Mouse (Mus musculus): ENCODE measurements around the gene Hsd17b11.
"Not testable (repeated sequence)": the region's sequence is repeated elsewhere in the genome, so short reads cannot be mapped to it uniquely, and the experiment has no call there.

Hsd17b11 gene

DNA sequence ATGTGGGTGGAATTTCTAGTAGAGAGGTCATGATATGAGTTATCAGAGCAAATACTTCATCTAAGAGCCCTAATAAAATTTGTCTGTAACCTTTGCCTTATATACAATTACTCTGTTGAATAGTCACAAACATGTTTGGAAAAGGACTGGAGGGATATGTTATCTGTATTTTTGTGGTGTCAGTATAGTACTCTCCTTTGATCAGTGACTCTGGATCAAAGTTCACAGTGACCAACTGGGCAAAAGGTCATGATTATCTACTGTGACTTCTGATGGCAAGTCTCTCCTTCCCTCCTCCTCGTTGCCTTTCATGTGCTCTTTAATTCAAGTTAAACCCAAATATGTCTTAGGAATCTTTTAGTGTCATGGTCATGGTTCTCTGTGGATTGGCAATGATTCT, 14.1 kb upstream of the Hsd17b11 start:
- DNase-seq (ENCODE audit: low read depth, low spot score): no peak

DNA sequence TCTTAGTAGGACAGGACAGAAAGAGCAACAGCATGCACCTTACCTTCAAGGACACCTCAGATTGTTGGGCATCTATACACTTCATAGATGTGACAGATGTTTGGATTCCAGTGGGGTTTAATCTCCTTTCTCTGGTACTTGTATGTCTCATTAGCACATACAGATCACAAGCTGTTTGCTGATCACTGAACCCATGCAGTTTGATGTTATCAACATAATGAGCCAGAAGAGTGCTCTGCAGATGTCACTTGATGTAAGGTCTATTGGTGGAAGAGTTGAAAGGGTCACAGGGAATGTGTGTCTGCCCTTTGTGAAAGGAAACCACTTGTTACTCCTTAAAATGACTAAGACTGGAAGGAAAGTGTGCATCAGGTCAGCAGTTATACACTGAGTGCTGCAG, 13.3 kb upstream of the Hsd17b11 start:
- DNase-seq (ENCODE audit: low read depth, low spot score): no peak

DNA sequence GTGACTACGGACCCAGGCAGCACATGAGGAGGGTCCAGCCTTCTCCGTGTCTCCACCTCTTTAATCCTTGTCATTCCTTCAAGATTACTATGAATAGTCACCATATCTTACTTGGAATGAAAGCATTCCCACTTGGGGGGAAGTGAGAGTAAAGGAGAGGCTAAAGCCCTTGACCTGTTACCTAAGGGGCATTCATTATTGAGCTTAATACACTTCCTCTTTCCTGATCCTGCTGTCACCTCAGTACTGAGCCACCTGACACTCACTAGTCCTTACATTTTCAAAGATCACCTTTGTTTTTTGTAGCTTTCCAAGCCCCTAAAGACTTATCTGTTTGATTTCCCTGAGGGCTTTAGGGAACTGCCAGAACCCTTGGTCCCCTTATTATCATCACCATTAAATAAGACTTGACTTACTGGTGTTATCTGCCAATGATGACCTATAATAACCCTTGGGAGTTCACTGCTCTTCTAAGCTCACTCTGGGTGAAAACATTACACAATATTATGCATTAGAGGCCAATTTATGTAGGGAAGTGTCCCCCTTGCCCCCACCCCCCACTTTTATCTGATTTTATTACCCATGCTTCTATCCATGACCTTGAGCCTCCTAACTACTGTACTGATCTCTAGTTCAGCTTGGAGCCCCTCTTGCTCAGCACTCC, 10.8 kb upstream of the Hsd17b11 start:
- DNase-seq (ENCODE audit: low read depth, low spot score): no peak

DNA sequence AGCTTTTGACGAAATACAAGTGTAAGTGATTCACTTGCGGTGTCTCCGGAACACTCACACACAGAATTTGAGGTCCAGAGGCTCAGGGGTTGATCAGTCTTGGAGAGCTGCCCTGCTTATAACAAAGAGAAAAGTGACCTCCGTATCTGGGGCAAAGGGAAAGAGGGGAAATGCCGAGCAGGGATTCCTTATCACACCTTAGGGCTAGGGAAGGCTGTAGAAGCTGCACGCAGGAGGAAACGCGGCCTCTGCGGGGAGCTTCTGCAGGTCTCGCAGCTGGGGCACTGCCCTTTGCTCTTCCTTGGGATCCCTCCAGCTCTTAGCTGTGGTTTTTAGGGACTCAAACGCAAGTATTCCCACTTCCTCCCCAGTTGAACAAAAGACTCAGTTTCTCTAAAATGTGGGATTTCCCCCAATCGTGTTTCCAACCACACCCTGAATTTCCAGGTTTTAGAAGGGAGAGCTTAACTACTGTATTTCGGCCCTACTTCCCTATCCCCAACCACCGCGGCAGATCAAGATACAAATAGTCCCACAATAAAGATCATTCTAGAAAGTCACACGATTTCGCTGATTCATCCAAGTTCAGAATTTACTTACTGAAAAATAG, 3.6 kb upstream of the Hsd17b11 start:
- no peak for DNase-seq (ENCODE audit: low read depth, low spot score)

DNA sequence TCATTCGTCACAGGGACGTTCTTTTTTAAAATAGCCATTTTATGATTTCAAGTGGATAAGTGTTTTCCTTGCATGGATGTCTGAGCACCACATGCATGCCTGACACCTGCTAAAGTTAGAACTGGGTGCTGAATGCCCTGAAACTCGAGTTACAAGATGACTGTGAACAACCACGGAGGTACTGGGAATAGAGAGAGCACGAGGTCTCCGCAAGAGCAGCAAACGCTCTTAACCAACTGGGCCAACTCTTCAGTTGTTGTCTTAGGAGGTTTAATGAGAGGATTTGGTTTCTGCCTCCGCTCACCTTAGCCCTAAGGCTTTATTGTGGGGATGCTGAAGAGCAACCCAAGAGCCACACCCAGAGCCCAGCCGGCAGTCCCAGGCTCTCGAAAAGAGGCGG, 3.0 kb upstream of the Hsd17b11 start:
- no peak for DNase-seq (ENCODE audit: low read depth, low spot score)

DNA sequence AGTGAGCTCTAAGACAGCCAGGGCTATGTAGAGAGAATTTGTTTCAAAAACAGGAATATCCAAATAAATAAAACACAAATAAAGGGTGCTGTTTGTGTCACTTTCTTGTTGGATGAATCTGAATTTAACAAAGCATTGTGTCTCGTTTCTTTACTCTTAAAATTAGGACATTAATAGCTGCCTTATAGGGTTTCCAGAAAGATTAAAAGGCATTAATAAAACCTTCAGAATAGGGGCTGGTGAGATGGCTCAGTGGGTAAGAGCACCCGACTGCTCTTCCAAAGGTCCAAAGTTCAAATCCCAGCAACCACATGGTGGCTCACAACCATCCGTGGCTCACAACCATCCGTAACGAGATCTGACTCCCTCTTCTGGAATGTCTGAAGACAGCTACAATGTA, 2.5 kb upstream of the Hsd17b11 start:
- not testable (repeated sequence) for DNase-seq (ENCODE audit: low read depth, low spot score)

DNA sequence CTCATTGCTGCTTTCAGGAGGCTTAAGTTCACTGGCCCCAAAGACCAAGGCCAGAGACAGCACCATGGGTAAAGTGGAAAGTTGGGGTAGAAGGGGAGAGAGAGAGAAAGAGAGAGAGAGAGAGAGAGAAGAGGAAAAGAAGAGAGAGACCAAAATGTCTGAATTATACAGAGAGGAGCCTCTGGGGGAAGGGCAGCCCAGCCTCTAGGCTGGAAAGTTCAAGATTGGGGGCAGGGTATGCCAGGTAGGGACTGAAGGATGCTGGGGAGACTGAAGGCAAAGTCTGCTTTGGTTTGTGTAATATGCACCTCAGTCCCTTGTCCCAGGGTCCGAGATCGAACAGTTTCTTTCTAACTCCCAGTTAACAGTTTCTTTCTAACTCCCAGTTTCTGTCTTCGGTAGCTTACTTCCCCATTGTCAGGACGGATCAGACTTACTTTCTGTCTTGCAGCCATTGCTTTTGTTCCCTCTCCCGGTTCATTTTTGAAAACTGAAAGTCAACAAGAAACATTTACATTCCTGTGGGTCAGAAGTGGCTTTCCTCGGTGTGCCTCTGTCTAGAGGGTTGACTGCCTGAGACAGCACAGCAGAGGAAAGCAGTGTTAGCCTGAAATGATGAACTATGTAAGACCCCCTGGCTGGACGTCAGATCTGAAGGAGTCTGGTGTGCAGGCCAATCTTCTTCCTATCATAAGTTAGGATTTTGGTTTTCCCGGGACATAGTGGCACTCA, 1.7 kb upstream of the Hsd17b11 start:
- no peak for DNase-seq (ENCODE audit: low read depth, low spot score)

DNA sequence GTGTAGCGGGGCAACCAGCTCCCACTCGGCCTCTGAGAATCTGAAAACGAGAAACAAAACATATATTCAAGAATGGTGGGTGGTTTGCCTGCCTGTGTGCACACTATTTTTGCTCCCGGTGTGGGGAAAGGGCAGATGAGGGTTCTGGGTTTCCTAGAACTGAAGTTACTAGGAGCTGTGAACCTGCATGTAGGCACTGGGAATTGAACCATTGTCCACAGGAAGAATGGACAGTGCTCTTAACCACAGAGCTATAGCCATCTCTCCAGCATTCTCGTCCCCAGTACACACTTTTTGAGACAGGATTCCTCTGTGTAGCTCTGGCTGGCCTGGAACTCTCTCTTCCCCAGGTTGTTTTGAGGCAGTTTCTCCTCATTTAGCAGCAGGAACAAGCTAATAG, 839 bp upstream of the Hsd17b11 start:
- DNase-seq (ENCODE audit: low read depth, low spot score): no peak

DNA sequence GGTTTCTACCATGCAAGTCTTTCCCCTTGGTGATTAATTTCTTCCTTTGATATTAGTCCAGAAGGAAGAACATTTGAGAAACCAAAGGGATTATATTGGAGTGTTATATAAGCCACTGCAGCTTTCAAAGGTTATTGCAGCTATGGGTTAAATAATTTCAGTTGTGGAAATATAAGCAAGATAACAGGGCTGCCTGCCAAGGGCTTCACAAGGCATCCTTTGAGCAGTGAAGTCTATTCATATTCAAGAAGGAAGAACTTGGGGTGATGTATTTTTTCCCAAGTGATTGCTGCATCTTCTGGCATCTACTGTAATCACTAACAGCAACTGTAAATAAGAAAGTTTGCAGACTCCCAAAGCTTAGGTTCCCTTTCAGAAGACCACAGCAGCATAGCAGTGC, 10.3 kb downstream of the Hsd17b11 start:
- DNase-seq (ENCODE audit: low read depth, low spot score): no peak

DNA sequence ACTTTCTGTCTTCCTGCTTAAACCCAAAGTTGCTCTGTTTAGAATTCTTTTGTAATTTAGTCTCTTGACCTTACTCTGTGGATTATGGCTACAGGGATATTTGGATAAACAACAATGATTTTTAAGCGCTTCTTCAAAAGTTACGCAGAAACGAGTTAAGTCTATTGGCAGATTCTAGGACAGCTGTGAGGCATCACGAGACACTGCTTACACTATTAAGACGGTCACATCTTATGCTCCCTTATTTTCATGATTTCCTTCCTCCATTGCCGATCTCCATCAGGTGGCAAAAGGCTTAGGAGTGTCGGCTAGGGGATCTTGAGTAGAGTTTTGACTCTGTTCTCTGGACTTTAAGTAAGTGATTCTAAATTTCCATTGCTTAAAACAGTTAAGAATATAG, 11.5 kb downstream of the Hsd17b11 start:
- no peak for DNase-seq (ENCODE audit: low read depth, low spot score)

DNA sequence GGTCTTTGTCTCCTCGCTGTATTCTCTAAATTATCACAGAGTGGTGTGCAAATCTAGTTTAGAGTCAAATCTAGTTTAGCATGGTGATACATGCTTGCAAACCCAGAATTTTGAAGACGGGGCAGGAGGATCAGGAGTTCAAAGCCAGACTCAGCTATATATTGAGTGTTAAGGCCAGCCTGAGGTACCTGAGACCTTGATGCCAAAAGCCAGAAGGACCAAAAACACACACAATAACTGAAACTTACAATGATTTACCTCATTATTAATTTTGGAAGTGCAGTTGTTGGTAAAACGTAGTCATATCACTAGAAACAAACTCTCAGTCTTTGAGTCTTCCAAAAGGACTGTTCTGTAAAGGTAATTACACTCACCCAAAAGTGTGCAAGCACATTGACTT, 12.3 kb downstream of the Hsd17b11 start:
- no peak for DNase-seq (ENCODE audit: low read depth, low spot score)

DNA sequence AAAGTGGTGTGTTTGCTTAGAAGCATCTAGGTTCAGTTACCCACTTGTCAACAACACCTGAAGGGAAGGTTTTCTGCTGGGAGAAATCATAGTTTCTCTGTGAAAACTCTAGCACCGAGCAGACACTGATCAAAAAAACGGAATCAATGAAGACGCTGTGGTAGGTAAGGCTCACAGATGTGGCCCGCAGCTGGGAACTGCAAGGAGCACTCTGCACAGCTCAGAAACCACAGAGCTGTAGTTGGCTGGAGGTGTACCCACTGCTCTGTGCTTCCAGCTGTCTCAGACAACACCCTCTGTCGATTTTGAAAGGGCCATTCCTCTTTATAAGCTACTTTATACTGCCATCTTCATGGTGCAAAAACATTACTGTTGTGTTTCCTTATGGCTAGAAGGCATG, 13.9 kb downstream of the Hsd17b11 start:
- peak; percentile 13 for DNase-seq (ENCODE audit: low read depth, low spot score)

DNA sequence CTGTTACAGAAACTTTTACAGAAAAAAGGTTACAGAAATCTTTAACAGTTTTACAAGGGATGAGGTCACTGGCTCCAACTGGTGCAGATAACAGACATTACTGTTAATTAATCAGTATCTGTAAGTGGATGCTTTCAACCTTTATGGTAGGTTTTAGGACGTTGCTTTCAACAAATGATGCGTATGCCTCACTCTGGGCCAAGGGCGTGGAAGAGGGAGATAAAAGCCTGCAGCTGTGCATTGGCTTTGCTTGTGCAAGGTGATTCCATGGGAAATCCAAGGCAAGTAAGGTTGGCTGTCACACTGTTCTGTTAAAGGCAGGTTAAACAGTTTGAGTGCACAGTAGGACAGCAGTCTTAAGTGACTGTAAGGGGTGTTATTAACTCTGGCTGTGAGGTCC, 14.9 kb downstream of the Hsd17b11 start:
- DNase-seq (ENCODE audit: low read depth, low spot score): no peak

DNA sequence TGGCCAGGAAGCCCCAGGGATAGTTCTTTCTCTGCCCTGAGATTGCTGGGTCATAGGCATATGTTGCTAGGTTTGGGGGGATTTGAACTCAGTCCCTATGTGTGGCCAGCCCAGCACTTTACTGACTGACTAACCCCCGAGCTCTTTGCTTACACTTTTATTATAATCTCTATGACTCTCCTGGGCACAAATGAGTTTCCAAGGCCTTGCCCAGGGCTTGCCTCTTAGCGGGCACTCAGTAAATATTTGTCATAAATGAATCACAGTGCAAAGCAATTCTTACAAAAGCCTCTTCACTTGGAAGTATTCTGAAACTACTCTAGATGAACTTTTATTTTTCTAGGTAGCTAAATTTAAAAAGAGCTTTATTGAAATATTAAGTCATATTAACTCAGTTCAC, 17.8 kb downstream of the Hsd17b11 start:
- no peak for DNase-seq (ENCODE audit: low read depth, low spot score)

DNA sequence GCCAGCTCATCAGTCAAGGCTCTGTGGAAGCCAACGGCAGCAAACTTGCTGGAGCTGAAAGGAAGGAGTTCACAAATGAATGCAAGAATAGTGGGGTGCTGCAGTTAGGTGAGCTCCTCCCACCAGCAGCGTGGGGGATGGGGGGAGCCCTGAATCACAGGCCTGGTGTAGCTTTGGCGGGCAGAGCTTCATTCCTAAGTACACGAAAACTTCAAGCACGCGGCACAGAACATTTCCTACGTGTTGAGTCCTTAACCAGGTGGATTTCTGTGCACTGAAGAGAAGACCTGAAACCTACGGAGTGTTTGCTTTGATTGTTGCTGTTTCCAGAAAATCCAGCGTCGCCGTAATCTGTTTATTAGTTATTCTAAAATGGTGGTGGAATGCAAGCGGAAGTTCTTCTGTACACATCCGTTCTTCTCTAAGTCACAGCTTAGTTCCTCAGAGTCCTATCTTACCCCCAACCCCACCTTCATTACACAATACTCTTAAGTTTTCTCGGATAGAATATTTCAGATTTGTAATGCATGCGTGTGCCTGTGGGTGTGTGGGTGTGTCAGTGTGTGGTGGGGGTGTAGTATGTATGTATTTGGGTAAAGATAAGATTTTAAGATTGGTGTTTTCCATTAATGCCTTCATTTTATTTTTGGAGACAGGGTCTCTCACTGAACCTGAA, 18.3 kb downstream of the Hsd17b11 start:
- DNase-seq (ENCODE audit: low read depth, low spot score): no peak

DNA sequence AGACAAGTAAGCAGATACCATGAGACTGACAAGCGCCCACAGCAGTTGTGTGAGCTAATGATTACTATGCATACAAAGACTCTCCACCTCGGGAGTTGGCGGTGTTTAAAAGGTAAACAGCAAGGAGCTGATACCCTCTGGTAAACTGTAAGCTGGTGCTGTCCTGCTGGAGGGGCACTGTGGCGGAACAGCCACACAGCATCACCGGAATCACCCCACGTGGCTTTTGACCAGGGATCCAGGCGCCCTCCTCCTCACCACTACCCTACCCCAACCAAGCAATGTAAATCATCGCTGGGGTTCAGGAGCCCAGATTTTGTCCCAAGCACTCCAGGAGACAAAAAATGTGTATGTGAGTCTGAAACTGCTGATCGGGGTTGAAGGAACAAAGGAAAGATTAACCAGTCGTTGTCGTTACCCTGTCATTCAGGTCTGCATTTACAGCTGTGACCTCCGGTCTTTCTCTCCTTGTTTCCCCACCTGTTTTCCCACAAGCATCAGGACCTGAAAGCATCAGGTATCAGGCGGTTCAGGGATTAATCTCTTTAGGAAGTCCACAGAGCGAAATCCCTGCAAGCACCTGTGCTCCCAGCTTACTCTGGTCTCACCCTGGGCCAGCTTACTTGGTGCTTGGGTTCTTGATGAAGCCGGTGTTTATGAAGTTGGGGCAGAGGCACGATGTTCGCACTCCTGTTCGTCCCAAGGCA, 19.0 kb downstream of the Hsd17b11 start:
- DNase-seq (ENCODE audit: low read depth, low spot score): no peak

DNA sequence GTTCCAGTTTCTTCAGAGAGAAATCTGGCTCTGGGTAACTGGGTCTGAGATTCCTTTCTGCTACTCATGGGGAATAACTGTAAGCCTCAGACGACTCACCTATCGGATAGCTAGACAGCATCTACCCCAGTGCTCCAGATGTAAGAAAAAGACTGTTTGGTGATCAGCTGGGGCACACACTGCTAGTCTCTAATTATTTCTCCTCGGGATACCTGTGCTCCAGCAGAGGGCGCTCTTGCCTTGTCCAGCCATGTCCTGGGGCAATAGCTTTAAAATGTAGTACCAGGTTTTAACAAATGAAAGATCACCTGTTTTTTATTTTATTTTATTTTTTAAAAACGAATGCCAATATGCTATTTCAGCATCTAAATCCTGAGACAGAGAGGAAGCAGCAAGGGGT, 22.0 kb downstream of the Hsd17b11 start:
- DNase-seq (ENCODE audit: low read depth, low spot score): peak; percentile 70

DNA sequence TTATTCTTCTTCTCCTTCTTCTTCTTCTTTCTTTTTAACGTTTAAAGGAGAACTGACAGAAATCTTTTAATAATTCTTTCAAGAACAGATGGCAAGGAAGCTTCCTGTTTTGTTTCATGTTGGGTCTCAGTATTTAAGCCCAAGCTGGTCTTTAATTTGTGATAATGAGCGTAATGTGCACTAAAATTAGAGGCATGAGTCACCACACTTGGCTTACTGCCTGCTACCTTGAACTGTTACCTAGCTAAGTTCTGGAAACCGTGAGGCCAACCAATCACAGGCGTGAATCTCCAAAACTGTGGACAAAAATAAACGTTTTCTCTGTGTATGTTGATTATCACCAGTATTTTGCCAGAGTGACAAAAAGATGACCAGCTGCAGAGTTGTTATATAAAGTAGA, 23.0 kb downstream of the Hsd17b11 start:
- DNase-seq (ENCODE audit: low read depth, low spot score): no peak

DNA sequence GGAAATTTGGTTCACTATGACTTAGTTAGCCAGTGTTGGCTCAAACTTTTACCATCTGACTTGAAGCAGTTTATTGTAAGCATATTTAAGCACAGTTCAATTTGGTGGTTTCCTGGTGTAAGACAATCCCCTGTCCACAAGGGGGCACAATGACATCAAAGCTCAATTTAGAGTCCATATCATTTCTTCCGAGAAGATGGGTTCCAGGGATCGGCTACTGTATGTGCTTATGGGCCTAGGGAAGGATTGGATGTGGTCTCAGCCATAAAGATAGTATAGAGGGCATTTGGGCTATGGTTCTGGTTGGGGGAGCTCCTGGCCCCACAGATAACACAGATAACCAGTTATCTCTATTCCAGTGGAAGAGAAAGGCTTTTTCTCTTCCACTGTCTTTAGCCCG, 26.5 kb downstream of the Hsd17b11 start:
- peak; percentile 27 for DNase-seq (ENCODE audit: low read depth, low spot score)

DNA sequence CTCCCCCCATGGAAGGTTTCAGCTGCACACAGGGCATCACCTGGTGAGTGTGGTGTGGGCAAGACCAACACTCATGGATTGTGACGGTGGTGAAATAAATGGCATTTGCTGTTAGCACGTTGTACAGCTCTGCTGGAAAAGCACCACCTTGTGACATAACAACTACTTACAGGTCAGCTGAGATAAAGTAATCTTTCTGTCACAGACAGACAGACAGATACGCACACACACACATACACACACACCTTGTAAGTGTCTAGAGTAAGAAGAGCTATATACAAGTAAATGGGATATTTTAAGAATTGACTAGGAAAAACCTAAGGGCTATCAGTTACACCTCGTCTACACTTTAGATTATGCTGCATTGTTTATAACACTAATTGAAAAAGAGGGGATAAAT, 27.1 kb downstream of the Hsd17b11 start:
- DNase-seq (ENCODE audit: low read depth, low spot score): no peak

DNA sequence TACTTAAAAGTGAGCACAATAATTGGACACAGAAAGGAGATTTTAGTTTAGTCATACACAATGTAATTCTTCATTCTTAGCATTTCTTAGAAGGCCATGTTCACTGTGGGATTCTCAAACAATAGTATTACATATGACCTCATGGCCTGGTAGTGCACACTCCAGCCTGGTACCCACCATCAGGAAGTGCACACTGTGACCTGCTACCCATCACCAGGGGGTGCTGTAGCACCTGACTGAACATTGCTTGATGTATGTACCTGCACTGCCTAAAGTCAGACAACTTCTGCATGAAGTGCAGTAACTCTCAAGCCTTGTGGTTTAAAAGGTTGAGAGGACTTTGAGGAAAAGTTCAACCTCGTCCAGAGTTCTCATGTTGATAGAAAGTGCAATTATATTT, 28.1 kb downstream of the Hsd17b11 start:
- DNase-seq (ENCODE audit: low read depth, low spot score): peak; percentile 31

DNA sequence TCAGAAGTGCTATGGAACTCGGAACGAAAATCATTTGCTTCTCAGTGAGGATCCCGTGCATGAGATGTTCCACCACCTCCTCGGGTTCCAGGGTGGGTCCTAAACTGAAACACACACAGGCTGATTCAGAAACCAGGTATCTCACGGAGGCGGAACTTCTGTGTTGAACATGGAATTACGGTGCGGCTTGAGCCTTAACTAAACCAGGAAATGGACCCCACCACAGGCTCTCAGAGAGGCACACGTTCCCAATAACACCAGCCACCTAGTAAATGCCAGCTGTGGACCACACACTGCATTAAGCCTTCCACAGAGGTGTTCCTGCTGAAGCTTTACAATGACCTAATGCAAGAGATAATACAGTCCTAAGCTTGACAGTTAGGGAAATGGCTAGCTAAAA, 28.9 kb downstream of the Hsd17b11 start:
- no peak for DNase-seq (ENCODE audit: low read depth, low spot score)
